Mouse (Mus musculus): ENCODE results near the gene Rab1a. TPM values are rescaled to one million over a fixed set of nuclear protein-coding genes. Genes with fewer than 3 reads are reported as not detected.

Gene Rab1a
- polyA plus RNA-seq, 1 experiment from 2014 or later, result 292 TPM

GRCm38 (mm10) chr11:20187271-20187670 is 14.0 kb upstream of the Rab1a start:
- 87% methylated on average over 6 of the region's 6 CpGs for WGBS
- no peaks in the 10 kb centered on the region for H3K27me3 ChIP-seq (ENCODE audit: control insufficient read depth, insufficient read depth, low read length)
- no peak overlapping the region for H3K4me3 ChIP-seq (replicated peaks; ENCODE audit: low read length)
- no peak overlapping the region for H3K4me2 ChIP-seq (replicated peaks)
- no peak overlapping the region for H3K27ac ChIP-seq
- H3K9ac ChIP-seq, result no peak overlapping the region
- no peaks in the 10 kb centered on the region for H3K9me3 ChIP-seq (ENCODE audit: control insufficient read depth, low read length)
- no peak for ATAC-seq (ENCODE audit: low FRiP score)
- H3K4me1 ChIP-seq (replicated peaks; ENCODE audit: control insufficient read depth, insufficient read depth, low read length), result no peaks in the 10 kb centered on the region
- DNase-seq (ENCODE audit: low spot score), result no peak
- H3K36me3 ChIP-seq (replicated peaks; ENCODE audit: control insufficient read depth, insufficient read depth), result no peaks in the 10 kb centered on the region

DNA sequence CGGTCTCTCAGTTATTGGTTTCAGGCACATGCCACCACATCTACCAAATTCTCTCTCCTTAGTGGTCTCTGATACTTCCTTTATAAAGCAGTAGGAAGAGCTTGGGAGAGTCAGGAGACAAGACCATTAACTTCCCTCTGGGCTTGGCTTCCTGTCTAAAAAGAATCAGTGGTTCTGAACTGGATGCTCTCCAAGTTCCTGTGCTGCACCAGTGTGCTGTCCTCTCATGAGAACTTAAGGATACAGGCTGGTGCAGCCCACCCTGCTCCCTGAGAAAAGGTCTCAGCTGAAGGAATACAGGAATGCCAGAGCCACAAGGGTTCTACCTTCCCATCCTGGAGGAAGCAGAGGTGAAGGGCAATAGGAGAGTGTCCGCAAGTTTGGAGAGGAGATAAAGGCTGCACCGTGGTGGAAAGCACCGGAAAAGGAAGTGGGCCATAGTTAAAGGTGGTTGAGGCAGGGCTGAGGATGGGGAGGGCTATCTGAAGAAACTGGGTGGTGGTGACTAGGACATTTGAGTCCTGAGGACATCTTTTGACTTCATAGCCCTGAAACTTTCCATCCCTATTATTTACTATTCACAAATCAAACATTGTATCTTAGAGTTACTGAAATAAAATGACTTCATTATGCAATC is 8.0 kb upstream of the Rab1a start:
- Histone ChIP-seq H3K4me1 (replicated peaks; ENCODE audit: control insufficient read depth, insufficient read depth, low read length) (no peaks in the 10 kb centered on the region), H3K27me3 (ENCODE audit: control insufficient read depth, insufficient read depth, low read length) (no peaks in the 10 kb centered on the region), H3K4me3 (replicated peaks; ENCODE audit: low read length) (no peak overlapping the region), H3K9ac (no peak overlapping the region), H3K36me3 (replicated peaks; ENCODE audit: control insufficient read depth, insufficient read depth) (no peaks in the 10 kb centered on the region), H3K9me3 (ENCODE audit: control insufficient read depth, low read length) (no peaks in the 10 kb centered on the region), H3K27ac (no peak overlapping the region), H3K4me2 (replicated peaks) (no peak overlapping the region)
- ATAC-seq (ENCODE audit: low FRiP score) (no peak), DNase-seq (ENCODE audit: low spot score) (no peak)
- WGBS, result 93% methylated on average over 4 of the region's 4 CpGs

DNA sequence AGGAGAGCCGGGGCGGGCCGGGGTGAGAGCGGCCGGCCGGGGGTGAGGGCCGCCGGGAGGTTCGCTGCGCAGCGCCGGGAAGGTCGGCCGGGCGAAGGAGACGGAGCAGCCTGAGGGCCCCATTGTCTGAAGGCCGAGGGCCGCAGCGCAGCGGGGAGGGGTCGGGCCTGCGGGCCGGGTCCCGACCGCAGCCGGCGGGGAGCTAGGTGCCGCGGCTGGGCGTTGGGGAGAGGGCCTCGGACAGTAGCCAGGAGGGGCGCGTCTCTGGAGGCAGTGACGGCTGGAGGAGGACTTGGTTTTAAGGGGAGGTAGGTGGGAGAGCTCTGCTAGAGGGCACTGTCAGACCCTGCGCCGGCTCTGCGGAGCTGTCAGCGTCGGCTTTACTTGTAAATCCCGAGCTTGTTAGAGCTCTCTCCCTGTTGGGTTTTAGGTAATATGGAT is 449 bp downstream of the Rab1a start:
- H3K9me3 ChIP-seq (ENCODE audit: control insufficient read depth, low read length), result no peaks in the 10 kb centered on the region
- WGBS, result under 1% methylated on average over 37 of the region's 40 CpGs
- H3K4me2 ChIP-seq (replicated peaks), result peak overlapping the region; percentile 83
- H3K4me1 ChIP-seq (replicated peaks; ENCODE audit: control insufficient read depth, insufficient read depth, low read length), result peaks cover 42% of the 10 kb centered on the region
- peak overlapping the region; percentile 98 for H3K9ac ChIP-seq
- no peaks in the 10 kb centered on the region for H3K36me3 ChIP-seq (replicated peaks; ENCODE audit: control insufficient read depth, insufficient read depth)
- H3K4me3 ChIP-seq (replicated peaks; ENCODE audit: low read length), result peak overlapping the region; percentile 100
- no peaks in the 10 kb centered on the region for H3K27me3 ChIP-seq (ENCODE audit: control insufficient read depth, insufficient read depth, low read length)
- ATAC-seq (ENCODE audit: low FRiP score), result peak; percentile 5
- DNase-seq (ENCODE audit: low spot score), result no peak
- peak overlapping the region; percentile 98 for H3K27ac ChIP-seq

- Histone ChIP-seq H3K4me3 (replicated peaks; ENCODE audit: low read length) (peak overlapping the region; percentile 100), H3K9ac (peak overlapping the region; percentile 98), H3K27ac (peak overlapping the region; percentile 98; the same call in 1 of the 2 replicates), H3K27me3 (ENCODE audit: control insufficient read depth, insufficient read depth, low read length) (no peaks in the 10 kb centered on the region), H3K9me3 (ENCODE audit: control insufficient read depth, low read length) (no peaks in the 10 kb centered on the region), H3K36me3 (replicated peaks; ENCODE audit: control insufficient read depth, insufficient read depth) (no peaks in the 10 kb centered on the region), H3K4me1 (replicated peaks; ENCODE audit: control insufficient read depth, insufficient read depth, low read length) (peaks cover 47% of the 10 kb centered on the region), H3K4me2 (replicated peaks) (peak overlapping the region; percentile 83)
- no peak for ATAC-seq (ENCODE audit: low FRiP score)
- no peak for DNase-seq (ENCODE audit: low spot score)
- WGBS, result 54% methylated on average over 7 of the region's 7 CpGs
Observed at GRCm38 (mm10) chr11:20202299-20203011, 1.2 kb downstream of the Rab1a start.

GRCm38 (mm10) chr11:20204321-20204720 is 3.1 kb downstream of the Rab1a start:
- H3K9ac ChIP-seq, result no peak overlapping the region
- H3K27me3 ChIP-seq (ENCODE audit: control insufficient read depth, insufficient read depth, low read length), result no peaks in the 10 kb centered on the region
- no peak overlapping the region for H3K27ac ChIP-seq
- WGBS, result 73% methylated on average over 2 of the region's 2 CpGs
- H3K4me3 ChIP-seq (replicated peaks; ENCODE audit: low read length), result no peak overlapping the region
- H3K36me3 ChIP-seq (replicated peaks; ENCODE audit: control insufficient read depth, insufficient read depth), result no peaks in the 10 kb centered on the region
- H3K4me2 ChIP-seq (replicated peaks), result 0 out of 2 replicates have a peak overlapping the region, but pooled peaks have one; percentile 13
- ATAC-seq (ENCODE audit: low FRiP score) (no peak), DNase-seq (ENCODE audit: low spot score) (no peak)
- no peaks in the 10 kb centered on the region for H3K9me3 ChIP-seq (ENCODE audit: control insufficient read depth, low read length)
- peaks cover 50% of the 10 kb centered on the region for H3K4me1 ChIP-seq (replicated peaks; ENCODE audit: control insufficient read depth, insufficient read depth, low read length)

DNA sequence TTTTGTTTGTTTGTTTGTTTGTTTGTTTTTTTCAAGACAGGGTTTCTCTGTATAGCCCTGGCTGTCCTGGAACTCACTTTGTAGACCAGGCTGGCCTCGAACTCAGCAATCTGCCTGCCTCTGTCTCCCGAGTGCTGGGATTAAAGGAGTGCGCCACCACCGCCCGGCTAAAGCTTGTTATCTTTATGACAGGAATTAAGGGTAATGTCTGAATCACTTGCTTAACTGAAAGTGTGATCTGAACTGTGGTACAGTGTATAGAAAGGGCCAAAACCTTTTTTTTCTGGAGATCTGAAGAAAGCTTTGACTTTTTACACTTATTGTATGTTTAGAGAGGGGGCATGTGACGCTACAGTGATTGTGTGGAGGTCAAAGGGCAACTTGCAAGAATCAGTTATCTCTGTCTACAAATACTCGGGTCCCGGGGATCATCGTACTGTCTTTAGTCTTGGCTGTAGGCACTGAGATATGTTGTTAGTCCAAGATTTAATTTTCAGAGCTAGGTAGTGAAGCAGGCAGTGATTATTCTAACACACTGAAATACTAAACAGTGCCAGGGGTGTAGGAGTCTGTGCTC is 3.7 kb downstream of the Rab1a start:
- WGBS, result 79% methylated on average over 9 of the region's 9 CpGs
- H3K27me3 ChIP-seq (ENCODE audit: control insufficient read depth, insufficient read depth, low read length), result no peaks in the 10 kb centered on the region
- no peak for ATAC-seq (ENCODE audit: low FRiP score)
- H3K9ac ChIP-seq, result no peak overlapping the region
- peaks cover 50% of the 10 kb centered on the region for H3K4me1 ChIP-seq (replicated peaks; ENCODE audit: control insufficient read depth, insufficient read depth, low read length)
- H3K9me3 ChIP-seq (ENCODE audit: control insufficient read depth, low read length), result no peaks in the 10 kb centered on the region
- no peaks in the 10 kb centered on the region for H3K36me3 ChIP-seq (replicated peaks; ENCODE audit: control insufficient read depth, insufficient read depth)
- no peak for DNase-seq (ENCODE audit: low spot score)
- no peak overlapping the region for H3K4me3 ChIP-seq (replicated peaks; ENCODE audit: low read length)
- no peak overlapping the region for H3K27ac ChIP-seq
- no peak overlapping the region for H3K4me2 ChIP-seq (replicated peaks)

DNA sequence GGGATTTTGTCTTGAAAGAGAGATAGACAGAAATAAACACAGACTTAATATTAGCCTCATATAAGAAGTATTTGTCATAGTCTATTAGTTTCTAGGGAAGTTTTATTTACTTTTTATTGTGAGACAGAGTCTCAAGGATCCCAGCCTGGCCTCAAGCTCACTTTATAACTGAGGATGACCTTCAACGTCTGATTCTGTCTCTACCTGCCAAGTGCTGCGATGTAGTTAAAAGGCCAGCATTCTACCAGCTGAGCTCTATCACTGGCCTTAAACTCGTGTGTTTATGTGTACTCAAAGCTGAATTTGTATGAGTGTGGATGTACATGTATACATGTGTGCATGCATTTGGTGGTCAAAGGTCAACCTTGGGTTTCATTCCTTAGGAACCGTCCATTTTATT is 4.3 kb downstream of the Rab1a start:
- Histone ChIP-seq H3K4me1 (replicated peaks; ENCODE audit: control insufficient read depth, insufficient read depth, low read length) (peaks cover 46% of the 10 kb centered on the region), H3K27ac (no peak overlapping the region), H3K27me3 (ENCODE audit: control insufficient read depth, insufficient read depth, low read length) (no peaks in the 10 kb centered on the region), H3K36me3 (replicated peaks; ENCODE audit: control insufficient read depth, insufficient read depth) (no peaks in the 10 kb centered on the region), H3K4me3 (replicated peaks; ENCODE audit: low read length) (no peak overlapping the region), H3K9me3 (ENCODE audit: control insufficient read depth, low read length) (no peaks in the 10 kb centered on the region), H3K4me2 (replicated peaks) (no peak overlapping the region), H3K9ac (no peak overlapping the region)
- WGBS, result 86% methylated on average over 4 of the region's 4 CpGs
- ATAC-seq (ENCODE audit: low FRiP score) (no peak), DNase-seq (ENCODE audit: low spot score) (no peak)

- ATAC-seq (ENCODE audit: low FRiP score) (no peak), DNase-seq (ENCODE audit: low spot score) (no peak)
- H3K9ac ChIP-seq, result no peak overlapping the region
- H3K27ac ChIP-seq, result no peak overlapping the region
- peaks cover 46% of the 10 kb centered on the region for H3K4me1 ChIP-seq (replicated peaks; ENCODE audit: control insufficient read depth, insufficient read depth, low read length)
- no peak overlapping the region for H3K4me3 ChIP-seq (replicated peaks; ENCODE audit: low read length)
- no peaks in the 10 kb centered on the region for H3K9me3 ChIP-seq (ENCODE audit: control insufficient read depth, low read length)
- no peaks in the 10 kb centered on the region for H3K27me3 ChIP-seq (ENCODE audit: control insufficient read depth, insufficient read depth, low read length)
- H3K36me3 ChIP-seq (replicated peaks; ENCODE audit: control insufficient read depth, insufficient read depth), result no peaks in the 10 kb centered on the region
- H3K4me2 ChIP-seq (replicated peaks), result no peak overlapping the region
- WGBS, result 69% methylated on average over 2 of the region's 2 CpGs
Observed at GRCm38 (mm10) chr11:20206626-20207223, 5.5 kb downstream of the Rab1a start.

- H3K9me3 ChIP-seq (ENCODE audit: control insufficient read depth, low read length), result no peaks in the 10 kb centered on the region
- H3K27me3 ChIP-seq (ENCODE audit: control insufficient read depth, insufficient read depth, low read length), result no peaks in the 10 kb centered on the region
- 90% methylated on average over 2 of the region's 2 CpGs for WGBS
- no peaks in the 10 kb centered on the region for H3K36me3 ChIP-seq (replicated peaks; ENCODE audit: control insufficient read depth, insufficient read depth)
- no peak overlapping the region for H3K4me2 ChIP-seq (replicated peaks)
- H3K4me3 ChIP-seq (replicated peaks; ENCODE audit: low read length), result no peak overlapping the region
- no peak for ATAC-seq (ENCODE audit: low FRiP score)
- H3K9ac ChIP-seq, result no peak overlapping the region
- no peak for DNase-seq (ENCODE audit: low spot score)
- no peak overlapping the region for H3K27ac ChIP-seq
- H3K4me1 ChIP-seq (replicated peaks; ENCODE audit: control insufficient read depth, insufficient read depth, low read length), result peaks cover 44% of the 10 kb centered on the region
Observed at GRCm38 (mm10) chr11:20207589-20207988, 6.4 kb downstream of the Rab1a start.
